Mouse (Mus musculus) liver, postnatal 0 days (tissue): ENCODE measurements around the gene Pax8. TPM values are rescaled to one million over a fixed set of nuclear protein-coding genes. Genes with fewer than 3 reads are reported as not detected.

Experiments used
- ATAC-seq: fragments of 200-750 bp; cut with Nextera tagmentation; 2 replicates; pipeline ENCODE4 v1.8.0; 2017; ENCODE audit warnings: mild to moderate bottlenecking, moderate library complexity
- DNase-seq: peaks from one replicate; pipeline ENCODE4 v3.0.0-alpha.2; 2016
- H3K27ac ChIP-seq: fragments of 300-500 bp; sonication (generic); 2 replicates; pipeline ENCODE4 v1.5.1; 2014; ENCODE audit warnings: antibody characterized with exemption, moderate library complexity, mild to moderate bottlenecking, low read depth
- H3K27me3 ChIP-seq: fragments of 300-500 bp; sonication (generic); 2 replicates; pipeline ENCODE4 v1.6.1; 2014; ENCODE audit warnings: low read length, control low read depth, mixed read lengths; ENCODE audit not compliant: insufficient read depth
- H3K36me3 ChIP-seq: fragments of 300-500 bp; sonication (generic); replicated peaks from 2 replicates; pipeline ENCODE4 v1.6.1; 2014; ENCODE audit warnings: mild to moderate bottlenecking, control low read depth, low read length, moderate library complexity, mixed read lengths; ENCODE audit not compliant: insufficient read depth
- H3K4me1 ChIP-seq: fragments of 300-500 bp; sonication (generic); 2 replicates; pipeline ENCODE4 v1.6.1; 2014; ENCODE audit warnings: antibody characterized with exemption, mild to moderate bottlenecking, control low read depth; ENCODE audit not compliant: insufficient read depth
- H3K4me2 ChIP-seq: fragments of 300-500 bp; sonication (generic); 2 replicates; pipeline ENCODE4 v1.6.1; 2014; ENCODE audit warnings: low read depth, mild to moderate bottlenecking, low read length, moderate library complexity, mixed read lengths
- H3K4me3 ChIP-seq: fragments of 300-500 bp; sonication (generic); 2 replicates; pipeline ENCODE4 v1.5.1; 2014; ENCODE audit warnings: low read depth, low read length
- H3K9ac ChIP-seq: fragments of 300-500 bp; sonication (generic); replicated peaks from 2 replicates; pipeline ENCODE4 v1.6.1; 2014; ENCODE audit warnings: mild to moderate bottlenecking, moderate library complexity
- H3K9me3 ChIP-seq: fragments of 300-500 bp; sonication (generic); 2 replicates; pipeline ENCODE4 v1.6.1; 2016; ENCODE audit warnings: mild to moderate bottlenecking, control low read depth, low read length, mixed read lengths
- CTCF ChIP-seq: sonication (generic); IDR thresholded peaks from 2 replicates; pipeline ENCODE4 v1.5.1; 2016; ENCODE audit warnings: antibody characterized with exemption, low read depth
- EP300 ChIP-seq: IDR thresholded peaks from 2 replicates; pipeline ENCODE4 v1.6.1; 2016; ENCODE audit warnings: antibody characterized with exemption, low read depth, mild to moderate bottlenecking
- WGBS: fragments of 180-500 bp; shearing (Covaris S2); extraction: QIAGEN DNeasy Blood & Tissue Kit; methylation state at CpG from one replicate; pipeline ENCODE4 v1.1.7; 2014; ENCODE audit not compliant: insufficient replicate concordance; 5-methylcytosine and 5-hydroxymethylcytosine counted together
- polyA plus RNA-seq: library from polyadenylated mRNA; unstranded; fragments of >200 nt; fragmentation: Nextera tagmentation; extraction: Ambion mirVana; gene quantifications from 2 replicates; pipeline ENCODE4 v1.2.1, GENCODE M21; 2015

Gene Pax8
- polyA plus RNA-seq, 1 experiment from 2014 or later: not detected

DNA sequence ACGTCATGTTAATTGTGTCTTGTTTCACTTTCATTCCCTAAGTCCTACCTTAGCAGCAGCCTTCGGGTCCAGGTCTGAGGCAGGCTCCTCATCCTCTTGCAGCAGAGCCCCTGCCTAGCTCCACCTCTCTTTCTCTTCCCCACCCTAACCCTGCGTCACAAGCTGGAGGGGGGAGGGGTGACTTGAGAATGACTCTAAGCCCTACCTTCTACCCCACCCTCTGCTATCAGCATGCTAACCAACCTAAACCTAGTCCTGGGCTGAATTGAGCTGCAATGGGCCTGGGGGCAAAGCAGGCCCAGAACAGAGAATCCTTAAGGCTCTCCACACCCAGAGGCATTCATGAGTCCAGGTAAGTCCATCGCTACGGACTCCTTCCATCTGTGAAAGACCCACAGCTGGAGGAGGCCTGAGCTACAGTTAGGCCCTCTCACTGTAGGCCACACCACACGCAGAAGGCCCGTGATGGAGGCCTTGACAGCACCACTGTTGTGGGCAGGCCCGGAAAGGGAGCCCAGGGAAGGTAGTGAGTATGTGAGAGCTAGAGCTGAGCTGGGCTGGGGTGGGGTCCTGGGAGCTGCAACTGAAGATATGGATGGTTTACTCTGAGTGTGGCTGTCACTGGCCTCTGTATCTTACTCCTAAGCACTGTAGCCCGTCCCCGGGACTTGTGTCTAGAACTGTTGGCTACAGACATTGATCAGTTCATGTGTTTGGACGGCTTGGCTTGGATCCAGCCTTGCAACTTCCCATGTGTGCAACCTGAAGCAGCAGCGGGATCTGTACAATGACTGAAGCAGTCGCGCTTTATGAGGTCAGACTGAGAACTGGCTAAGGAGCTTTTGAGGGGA, 90.1 kb downstream of the Pax8 start:
- DNase-seq (peak; percentile 72), ATAC-seq (peak; percentile 80)
- H3K36me3 ChIP-seq: no peaks in the 10 kb centered on the region
- no peaks in the 10 kb centered on the region for H3K9me3 ChIP-seq
- no peak for TF ChIP-seq EP300
- TF ChIP-seq CTCF: no peak
- H3K4me1 ChIP-seq: peaks cover 34% of the 10 kb centered on the region
- H3K9ac ChIP-seq: peak overlapping the region; percentile 56
- WGBS: 36% methylated on average over 14 of the region's 14 CpGs
- peak overlapping the region; percentile 77 for H3K27ac ChIP-seq
- H3K27me3 ChIP-seq: no peaks in the 10 kb centered on the region
- peak overlapping the region; percentile 48 for H3K4me3 ChIP-seq
- H3K4me2 ChIP-seq: peak overlapping the region; percentile 68

DNA sequence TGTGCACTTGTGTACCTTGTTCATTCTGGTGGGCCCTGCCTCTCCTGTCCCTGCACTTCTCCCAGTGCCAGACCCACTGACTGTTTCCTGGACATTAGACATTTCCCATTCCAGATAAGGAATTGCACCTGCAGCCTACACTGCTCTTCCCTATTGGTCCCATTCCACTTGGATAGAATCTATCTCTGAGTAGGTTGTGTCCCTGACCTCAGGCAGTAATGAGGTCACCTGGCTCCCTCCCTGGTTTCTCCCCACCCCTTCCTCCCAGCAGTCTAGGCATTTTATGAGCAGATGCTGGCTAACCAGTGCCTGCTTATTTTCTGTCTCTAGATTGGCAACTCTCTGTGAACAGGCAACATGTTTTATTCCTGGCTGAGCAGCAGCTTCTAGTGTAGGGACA, 91.0 kb downstream of the Pax8 start:
- no peak for ATAC-seq
- Histone ChIP-seq H3K27me3 (no peaks in the 10 kb centered on the region), H3K4me3 (no peak overlapping the region), H3K27ac (peak overlapping the region; percentile 77), H3K36me3 (no peaks in the 10 kb centered on the region), H3K9me3 (no peaks in the 10 kb centered on the region), H3K9ac (no peak overlapping the region), H3K4me2 (peak overlapping the region; percentile 68), H3K4me1 (peaks cover 34% of the 10 kb centered on the region)
- no peak for TF ChIP-seq EP300
- no peak for TF ChIP-seq CTCF
- peak; percentile 8 for DNase-seq

DNA sequence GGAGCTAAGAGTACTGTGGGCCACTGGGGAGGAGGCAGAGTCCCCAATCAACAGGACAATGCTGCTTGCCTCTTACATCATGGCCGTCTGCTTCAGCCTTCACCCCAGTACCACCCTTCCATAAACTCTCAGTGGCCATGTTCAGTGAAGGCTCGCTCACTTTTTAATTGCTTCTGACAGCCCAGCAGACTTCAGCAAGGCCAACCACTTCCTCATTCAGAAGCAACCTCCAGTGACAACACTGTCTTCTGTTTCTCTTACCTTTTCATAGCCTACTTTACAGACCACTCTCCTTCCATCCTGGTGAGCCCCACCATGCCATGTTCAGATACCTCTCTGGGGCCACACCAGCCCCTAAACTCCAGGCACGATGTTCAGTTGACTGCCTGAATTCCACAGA, 91.8 kb downstream of the Pax8 start:
- no peak overlapping the region for H3K4me3 ChIP-seq
- H3K36me3 ChIP-seq: no peaks in the 10 kb centered on the region
- no peak overlapping the region for H3K9ac ChIP-seq
- no peaks in the 10 kb centered on the region for H3K9me3 ChIP-seq
- H3K27ac ChIP-seq: peak overlapping the region; percentile 39; the same call in 1 of the 2 replicates
- ATAC-seq: no peak
- no peak overlapping the region for H3K4me2 ChIP-seq
- no peak for DNase-seq
- H3K4me1 ChIP-seq: peaks cover 37% of the 10 kb centered on the region
- WGBS: 43% methylated on average over 3 of the region's 3 CpGs
- TF ChIP-seq EP300 (no peak), CTCF (no peak)
- no peaks in the 10 kb centered on the region for H3K27me3 ChIP-seq

DNA sequence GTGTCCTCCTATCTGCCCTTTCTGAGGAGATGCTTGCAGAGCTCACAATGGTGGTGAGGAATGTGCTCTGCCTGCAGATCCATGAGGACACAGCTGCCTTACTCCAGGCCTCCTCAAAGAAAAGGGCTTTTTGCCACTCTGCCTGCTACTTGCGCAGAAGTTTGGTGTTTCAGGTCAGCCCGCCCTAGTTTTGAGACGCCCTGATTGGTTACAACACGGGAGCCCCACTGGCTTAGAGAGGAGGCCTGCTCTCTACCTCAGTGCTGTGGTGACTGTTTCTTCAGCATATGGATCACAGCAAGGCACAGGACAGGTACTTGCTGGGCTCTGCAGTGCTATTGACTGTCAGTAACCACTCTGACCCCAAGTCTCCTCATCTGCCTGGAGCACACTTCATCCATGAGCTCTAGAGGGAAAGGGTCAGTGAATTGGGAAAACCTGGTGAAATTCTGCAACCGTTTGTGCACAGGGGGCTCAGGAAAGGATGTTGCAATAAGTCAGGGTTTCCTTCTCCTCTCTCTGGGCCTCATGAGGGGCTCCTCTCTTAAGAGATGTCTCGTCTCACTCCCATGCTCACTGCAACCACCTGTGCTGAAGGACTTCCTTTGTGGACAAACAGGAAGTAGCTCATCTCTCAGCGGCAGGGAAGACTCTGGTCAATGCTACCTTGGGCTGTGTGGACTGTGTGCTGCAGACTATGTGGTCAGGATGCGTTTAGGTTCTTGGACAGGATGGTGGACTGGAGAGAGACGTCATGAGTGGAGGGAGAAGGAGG, 92.8 kb downstream of the Pax8 start:
- WGBS: 44% methylated on average over 9 of the region's 9 CpGs
- no peaks in the 10 kb centered on the region for H3K27me3 ChIP-seq
- DNase-seq: no peak
- no peak for ATAC-seq
- H3K4me3 ChIP-seq: no peak overlapping the region
- H3K4me1 ChIP-seq: peaks cover 38% of the 10 kb centered on the region
- no peaks in the 10 kb centered on the region for H3K36me3 ChIP-seq
- no peak overlapping the region for H3K9ac ChIP-seq
- H3K9me3 ChIP-seq: no peaks in the 10 kb centered on the region
- peak overlapping the region; percentile 18; the same call in 1 of the 2 replicates for H3K4me2 ChIP-seq
- no peak overlapping the region for H3K27ac ChIP-seq
- TF ChIP-seq CTCF (no peak), EP300 (no peak)

DNA sequence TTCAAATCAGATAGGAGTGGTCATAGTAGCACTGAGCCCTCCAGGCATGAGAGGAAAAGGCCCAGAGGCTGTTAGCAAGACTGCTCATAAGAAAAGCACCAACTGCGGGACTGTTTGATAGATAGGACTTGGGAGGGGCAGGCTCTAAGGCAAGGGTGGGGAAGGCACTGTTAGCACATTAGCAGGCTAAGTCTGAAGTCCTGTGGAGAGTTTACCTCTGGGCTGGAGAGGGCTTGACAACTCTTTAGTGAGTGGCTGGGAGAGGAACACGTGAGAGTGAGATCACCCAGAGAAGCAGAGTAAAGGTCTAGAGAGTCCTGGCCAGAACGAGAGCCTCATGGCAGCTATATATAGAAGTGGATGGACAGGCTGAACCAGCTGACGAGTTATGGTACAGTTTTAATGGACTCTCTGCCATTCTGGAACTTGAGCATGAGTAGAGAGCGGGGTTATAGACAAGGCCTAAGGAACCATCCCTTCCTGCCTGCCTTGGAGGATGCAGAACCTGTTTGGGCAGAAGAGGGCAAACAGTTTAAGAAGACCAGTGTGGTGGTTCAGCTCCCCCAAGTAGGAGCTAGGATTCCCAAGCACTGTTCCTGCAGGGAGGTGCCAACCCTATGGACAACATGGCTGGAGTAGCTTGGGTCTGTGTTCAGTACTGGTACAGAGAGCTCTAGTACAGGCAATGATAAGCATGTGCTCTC, 96.5 kb downstream of the Pax8 start:
- H3K27ac ChIP-seq: no peak overlapping the region
- no peak overlapping the region for H3K9ac ChIP-seq
- no peaks in the 10 kb centered on the region for H3K9me3 ChIP-seq
- H3K4me3 ChIP-seq: no peak overlapping the region
- TF ChIP-seq CTCF: no peak
- no peak for TF ChIP-seq EP300
- peaks cover 18% of the 10 kb centered on the region for H3K4me1 ChIP-seq
- no peaks in the 10 kb centered on the region for H3K36me3 ChIP-seq
- ATAC-seq: peak; percentile 80
- 66% methylated on average over 5 of the region's 5 CpGs for WGBS
- H3K27me3 ChIP-seq: no peaks in the 10 kb centered on the region
- DNase-seq: peak; percentile 10
- no peak overlapping the region for H3K4me2 ChIP-seq

Other genes with a start within 250 kb of the Pax8 start
- not detected in 2 replicates for gene Il1f5, start 198.6 kb downstream of the Pax8 start, polyA plus RNA-seq
- gene Il1f10, start 184.4 kb downstream of the Pax8 start, polyA plus RNA-seq: not detected in 2 replicates
- 17.5 and 19.0 TPM in 2 replicates for gene Il1rn, start 138.7 kb downstream of the Pax8 start, polyA plus RNA-seq
- gene Psd4, start 108.0 kb downstream of the Pax8 start, polyA plus RNA-seq: 3.0 and 3.9 TPM in 2 replicates